Mouse (Mus musculus) ovary, postnatal 36 days (tissue): Measurements from ENCODE around the gene Dock8.
"Not testable (repeated sequence)": the region's sequence is repeated elsewhere in the genome, so short reads cannot be mapped to it uniquely, and the experiment has no call there.

Experiments
- DNase-seq: peaks from one replicate; pipeline ENCODE4 v3.0.0; 2022; ENCODE audit warnings: low spot score, mixed read lengths

Gene Dock8

DNA sequence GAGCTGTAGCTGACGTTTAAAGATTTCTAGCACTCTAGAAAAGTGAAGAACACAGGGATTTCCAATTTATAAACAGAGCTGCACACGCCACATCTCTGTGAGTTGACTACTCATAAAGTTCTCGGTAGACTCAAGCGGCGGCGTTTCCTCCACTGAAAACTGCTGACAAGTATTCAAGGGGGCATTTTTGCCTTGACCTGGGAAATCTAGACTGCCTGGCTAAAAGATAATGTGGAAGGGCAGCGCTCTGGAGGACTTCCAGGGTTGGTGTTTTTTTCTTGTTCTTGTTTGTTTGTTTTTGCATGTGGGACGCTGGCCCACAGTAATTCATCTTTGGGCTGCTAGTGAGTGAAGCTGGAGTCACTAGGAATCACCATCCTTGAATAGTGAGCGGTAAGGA lies 819 bp downstream of the Dock8 start:
- no peak for DNase-seq

DNA sequence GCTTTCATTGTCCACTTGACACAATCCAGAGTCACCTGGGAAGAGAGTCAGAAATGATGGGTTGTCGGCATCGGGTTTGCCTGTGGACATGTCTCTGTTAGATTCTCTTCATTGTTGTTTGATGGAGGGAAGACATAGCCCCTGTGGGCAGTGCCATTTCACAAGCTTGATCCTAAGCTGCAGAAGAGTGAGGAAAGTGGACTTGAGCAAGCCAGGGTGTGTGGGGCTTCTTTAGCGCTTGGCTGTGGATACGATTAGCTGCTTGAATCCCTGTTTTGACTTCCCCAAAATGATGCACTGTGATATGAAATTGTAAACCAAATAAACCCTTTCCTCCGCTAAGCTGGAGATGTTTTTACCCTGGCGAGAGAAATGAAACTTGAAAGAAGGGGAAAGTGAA lies 2.7 kb downstream of the Dock8 start:
- DNase-seq, result no peak

DNA sequence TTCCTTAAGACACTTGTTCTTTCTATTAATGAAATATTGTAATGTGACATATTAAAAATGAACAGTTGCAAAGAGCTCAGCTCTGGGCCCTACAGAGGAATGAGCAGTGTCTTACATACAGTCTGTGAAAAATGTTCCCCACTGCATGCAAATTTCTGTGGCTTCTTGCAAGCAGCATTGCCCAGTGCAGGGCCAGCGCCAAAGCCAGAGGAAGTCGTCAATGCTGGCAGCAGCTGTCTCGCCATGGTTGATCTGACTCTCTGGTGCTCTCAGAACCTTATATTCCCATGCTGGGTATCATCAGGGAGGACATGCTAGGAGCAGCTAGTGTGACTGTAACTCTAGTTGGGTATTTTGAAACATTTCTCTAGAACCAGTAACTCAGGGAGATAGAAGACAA lies 3.5 kb downstream of the Dock8 start:
- DNase-seq, result no peak

DNA sequence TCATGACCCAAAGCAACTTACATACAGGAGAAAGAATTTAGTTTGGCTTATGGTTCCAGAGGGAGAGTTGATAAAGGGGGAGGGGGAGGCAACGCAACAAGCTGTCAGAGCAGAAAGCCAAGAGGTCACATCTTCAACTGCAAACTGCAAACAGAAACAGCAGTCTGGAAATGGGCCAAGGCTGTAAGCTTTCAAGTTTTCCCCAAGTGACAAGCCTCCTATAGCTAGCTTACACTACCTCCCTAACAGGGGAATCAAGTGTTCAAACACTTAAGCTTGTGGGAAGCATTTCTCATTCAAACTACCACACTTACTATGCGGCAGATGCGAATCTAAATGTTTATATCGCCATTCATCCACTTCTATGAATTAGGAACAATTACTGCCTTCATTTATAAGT lies 4.5 kb downstream of the Dock8 start:
- no peak for DNase-seq

DNA sequence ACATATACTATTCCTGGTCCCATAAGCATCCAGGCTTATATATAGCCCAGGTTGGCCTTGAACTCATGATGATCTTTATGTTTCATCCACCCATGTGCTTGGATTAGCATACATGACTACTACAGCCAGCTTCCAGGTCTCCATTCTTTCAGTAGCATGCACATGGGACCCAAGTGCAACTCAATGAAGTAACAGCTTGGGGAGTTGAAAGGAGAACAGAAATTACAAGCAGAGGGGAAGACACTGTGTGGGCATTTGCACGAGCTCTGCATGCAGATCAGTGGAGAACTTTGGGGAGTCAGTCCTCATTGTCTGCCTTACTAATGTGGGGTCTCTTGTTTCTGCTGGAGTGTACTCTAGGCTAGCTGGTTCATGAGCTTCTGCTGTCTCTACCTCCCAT lies 7.4 kb downstream of the Dock8 start:
- DNase-seq, result no peak

DNA sequence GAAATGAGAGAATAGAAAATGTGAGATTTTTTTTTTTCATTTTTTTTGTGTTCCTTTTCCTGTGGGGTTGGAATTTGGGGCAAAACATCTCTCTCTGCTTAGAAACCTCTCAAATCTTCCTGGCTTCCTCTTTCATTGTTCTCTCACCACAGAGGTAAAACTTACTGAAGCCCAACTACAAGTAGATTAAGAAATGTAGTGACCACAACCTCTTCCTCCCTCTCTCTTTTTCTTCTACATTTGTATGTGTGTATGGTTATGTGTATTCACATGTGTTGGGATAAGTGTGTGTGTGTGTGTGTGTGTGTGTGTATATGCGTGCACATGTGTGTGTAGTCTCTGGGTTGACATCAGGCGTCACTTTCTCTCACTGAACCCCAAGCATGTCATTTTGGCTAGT lies 9.2 kb downstream of the Dock8 start:
- DNase-seq, result no peak

DNA sequence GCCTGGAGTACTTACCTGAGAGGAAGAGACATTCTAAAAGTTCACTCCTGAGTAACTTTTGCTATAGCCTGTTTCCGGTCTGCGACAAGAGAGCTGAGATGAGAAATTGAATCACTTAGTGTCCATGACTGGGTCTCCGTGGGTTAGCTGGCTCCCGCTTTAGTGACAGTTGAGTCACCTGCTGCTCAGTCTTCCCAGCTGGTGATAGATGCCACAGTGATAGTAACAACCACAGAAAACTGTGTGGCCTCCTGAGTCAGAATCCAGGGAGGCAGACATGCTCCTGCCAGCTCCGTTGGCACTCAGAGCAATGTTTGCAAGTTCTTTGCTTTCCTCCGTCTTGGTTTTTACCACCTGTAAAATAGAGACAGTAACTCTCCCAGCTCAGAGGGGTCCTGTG lies 23.4 kb downstream of the Dock8 start:
- no peak for DNase-seq

DNA sequence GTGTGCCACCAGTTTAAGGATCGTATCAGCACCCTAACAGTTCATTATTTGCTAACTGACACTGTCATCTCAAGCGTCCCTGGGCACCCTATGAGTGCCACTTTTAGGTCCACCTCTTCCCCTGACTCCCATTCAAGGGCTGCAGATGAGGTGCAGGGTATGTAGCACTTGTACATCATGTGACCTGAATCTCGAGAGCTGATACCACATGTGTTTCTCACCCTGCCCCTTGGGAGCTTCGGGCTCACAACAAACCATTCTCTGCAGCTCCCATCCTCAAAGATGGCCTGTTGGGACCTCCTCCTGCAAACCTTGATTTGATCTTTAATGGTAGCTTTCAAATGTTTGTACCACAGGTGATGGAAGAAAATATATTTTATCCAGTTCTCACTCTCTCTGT lies 32.4 kb downstream of the Dock8 start:
- no peak for DNase-seq

DNA sequence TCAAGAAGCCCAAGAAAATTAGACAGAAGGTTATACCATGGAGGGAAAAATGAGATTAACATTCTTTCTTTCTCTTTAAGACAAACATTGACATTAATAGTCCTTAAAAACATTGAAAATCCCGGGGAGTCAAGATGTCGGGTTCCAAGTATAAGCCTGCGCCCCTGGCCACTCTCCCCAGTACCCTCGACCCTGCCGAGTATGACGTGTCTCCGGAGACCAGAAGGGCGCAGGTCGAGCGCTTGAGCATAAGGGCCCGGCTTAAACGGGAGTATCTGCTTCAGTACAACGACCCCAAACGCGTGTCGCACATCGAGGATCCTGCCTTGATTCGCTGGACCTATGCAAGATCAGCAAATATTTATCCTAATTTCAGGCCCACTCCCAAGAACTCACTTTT lies 33.7 kb downstream of the Dock8 start:
- DNase-seq, result not testable (repeated sequence)

DNA sequence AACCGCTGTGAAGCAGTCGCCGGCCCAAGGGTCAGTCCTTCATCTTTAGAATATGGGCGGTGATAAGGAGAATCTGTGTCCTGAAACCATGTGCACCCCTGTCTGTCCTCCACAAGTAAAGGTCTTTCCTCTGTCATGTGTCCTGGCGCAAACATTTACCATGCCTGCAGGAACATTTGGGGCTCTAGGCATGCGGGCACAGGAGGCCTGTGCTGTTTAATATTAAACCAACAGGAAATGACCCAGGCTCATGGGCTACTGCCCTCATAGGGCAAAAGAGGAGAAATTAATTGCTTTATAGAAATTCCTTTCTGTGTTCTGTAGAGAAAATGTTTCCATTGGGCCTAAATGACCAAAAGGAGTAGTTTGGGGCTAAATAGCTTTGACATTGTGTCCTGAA lies 36.5 kb downstream of the Dock8 start:
- DNase-seq, result no peak

DNA sequence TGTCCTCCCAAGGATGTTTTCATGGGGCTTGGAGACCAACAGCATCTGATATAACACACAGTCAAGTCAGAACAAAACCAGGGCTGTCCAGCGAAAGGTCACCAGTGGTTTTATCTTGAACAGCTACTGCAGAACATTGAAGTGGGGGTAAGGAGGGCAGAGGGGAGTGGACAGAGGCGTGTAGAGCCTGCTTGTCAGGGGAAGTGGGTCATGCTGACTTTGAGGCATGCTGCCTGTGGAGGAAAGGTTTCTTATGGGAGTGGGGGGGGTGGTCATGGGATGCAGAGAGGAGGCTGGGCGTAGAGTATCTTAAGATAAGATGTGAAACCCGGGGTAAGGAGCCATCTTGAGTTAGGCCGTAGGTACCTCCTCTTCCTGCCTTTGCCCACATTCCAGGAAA lies 37.5 kb downstream of the Dock8 start:
- peak; percentile 28 for DNase-seq

DNA sequence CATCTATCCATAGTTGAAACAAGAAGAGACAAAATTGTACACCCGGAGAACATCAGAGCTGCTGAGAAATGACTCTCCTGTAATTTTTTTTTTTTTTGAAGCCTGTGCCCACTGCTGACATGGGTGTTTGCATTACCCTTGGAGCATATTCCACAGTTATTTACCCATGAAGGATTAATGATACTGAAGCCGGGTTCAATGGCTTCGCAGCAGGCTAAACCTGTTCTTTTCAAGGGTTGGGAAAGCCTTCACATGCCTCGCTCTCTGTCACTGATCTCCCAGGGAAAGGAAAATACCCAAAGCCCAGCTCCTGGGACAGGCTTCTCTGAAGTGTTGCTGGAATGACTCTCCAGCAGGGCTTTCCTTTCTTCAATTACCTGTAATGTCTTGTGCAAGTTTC lies 37.9 kb downstream of the Dock8 start:
- DNase-seq, result no peak

DNA sequence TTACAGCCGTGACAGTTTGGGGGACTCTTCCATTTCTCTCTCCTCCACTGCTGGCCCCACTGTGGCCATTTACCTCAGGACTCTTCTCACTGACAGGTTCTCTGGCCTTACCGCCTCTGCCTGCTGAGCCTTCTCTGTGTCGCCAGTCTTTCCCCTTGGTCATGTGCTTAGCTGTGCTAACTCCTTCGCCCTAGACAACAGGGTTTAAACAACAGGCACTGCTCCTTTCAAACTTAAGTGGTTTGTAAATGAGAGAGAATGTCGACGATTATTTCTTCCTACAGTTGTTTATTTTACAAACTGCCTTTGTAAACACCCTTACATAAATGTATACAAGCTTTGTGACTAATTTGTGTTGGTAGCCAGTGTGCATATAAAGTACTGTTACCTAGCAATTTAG lies 39.0 kb downstream of the Dock8 start:
- DNase-seq, result no peak

DNA sequence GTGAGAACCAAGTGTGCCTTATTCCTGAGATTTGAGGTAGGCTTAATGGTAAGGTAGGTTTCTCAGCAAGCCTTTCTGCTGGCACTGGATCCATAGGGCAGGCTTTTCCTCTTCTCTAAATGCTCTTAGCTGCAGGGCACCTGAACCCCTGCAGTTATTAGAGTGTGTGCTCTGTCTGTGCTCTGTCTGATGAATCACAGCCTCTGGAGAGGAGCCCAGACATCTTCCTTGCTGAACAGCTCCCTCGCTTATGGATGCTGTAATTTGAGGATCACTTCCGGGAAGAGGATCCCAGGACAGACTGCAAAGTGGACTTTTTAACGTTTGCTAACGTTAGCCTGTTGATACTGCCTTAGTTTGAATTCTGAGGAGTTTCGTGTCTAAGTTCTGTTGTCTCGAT lies 41.9 kb downstream of the Dock8 start:
- no peak for DNase-seq

DNA sequence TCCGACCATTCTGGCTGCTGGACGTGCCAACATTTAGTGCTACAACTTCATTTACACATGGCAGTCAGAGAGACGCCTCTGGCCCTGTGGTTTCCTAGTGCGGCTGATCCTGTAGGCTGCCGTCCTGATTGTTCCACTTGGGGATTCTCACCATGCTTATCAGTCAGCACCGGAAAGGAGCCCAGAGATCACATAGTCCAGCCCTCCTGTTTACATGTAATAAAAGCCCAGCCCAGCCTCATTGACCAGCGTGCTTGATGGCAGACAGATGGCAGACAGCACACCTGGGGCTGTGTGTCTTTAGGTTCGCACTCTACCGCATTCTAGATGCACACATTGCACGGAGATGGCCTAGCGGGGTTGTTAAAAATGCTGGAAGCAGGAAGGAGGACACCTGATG lies 43.6 kb downstream of the Dock8 start:
- no peak for DNase-seq

DNA sequence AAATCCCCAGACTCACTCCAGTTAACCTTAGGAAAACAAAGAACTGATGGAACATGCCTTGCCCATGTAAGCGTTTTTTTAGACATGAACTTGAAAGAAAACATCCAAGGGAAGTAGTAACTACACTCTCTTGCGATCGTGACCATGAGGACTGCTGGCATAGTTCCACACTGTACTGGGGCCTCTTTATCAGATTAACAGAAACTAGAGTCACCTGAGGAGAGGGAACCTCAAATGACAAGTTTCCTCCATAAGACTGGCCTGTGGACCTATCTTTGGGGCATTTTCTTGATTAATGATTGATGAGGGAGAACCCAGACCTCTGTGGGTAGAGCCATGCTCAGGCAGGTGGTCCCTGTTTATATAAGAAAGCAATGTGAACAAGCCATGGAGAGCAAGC lies 44.7 kb downstream of the Dock8 start:
- DNase-seq, result no peak

DNA sequence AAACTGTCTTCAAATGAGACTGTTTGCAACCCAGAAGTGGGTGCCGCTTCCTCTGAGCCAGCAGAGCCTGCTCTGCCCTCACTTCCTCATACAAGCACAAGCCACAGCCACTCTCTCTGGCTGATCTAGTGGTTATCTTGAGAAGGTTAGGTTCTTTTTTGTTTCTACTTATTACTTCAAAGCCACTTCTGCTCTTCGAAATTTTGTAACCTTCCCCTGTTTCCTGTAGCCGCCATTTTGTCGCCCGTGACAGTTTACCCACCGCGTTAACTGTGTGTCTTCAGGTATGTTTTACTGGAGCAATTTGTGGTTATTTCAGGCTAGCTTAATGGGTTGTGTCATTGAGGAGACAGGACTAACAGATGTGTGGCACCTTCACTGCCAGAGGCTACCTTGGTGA lies 53.0 kb downstream of the Dock8 start:
- no peak for DNase-seq

DNA sequence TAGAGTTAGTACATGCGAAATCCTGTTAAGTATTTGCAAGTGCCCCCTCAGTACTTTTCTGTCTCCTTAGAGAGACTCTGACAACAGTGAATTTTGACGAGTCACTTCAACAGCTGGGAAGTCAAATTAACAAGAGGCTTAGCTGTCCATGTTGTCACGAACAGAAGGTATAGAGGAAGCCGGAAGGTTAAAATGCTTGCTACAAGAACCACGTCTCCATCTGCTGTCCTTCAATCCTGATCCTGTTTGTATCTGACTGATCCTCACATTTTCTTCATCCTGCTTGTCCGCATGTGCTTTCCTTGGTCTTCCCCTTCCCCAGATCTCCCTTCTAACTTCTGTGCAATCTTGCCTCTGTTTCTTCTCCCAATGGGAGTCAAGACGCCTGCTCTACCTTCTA lies 53.8 kb downstream of the Dock8 start:
- DNase-seq, result no peak

DNA sequence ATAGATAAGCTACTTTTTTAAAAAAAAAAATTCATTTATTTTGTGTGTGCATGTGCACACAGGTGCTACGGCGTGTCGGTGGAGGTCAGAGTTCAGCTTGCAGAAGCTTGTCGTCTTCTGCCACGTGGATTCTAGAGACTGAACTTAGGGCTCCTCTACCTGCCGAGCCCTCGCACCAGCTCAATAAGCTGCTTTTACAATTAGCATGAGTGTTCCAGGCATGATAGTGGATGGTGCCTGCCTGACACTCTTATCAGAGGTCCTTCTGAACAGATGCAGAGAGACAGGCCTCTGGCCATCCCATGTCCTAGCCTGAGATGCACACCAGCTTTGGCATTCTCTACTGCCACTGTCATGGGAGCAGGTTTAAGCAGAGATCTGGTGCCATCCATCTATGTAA lies 55.7 kb downstream of the Dock8 start:
- no peak for DNase-seq

DNA sequence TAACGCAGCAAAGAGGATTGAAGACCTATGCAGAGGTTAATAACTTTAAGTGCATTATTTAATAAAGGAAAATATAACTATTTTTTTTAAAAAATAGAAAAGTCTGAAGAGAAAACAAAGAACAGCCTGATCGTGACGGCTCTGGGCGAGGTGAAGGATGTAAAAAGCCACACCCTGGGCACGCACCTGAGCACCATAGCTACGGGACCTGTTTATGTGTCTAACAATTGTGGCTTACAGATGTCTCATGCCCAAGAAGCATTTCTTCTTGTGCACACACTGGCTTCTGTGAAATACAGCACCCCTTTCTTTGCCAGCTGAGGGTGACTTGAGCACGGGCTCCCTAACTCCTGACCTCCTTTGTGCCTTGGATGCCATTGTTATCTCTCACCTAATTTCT lies 56.2 kb downstream of the Dock8 start:
- DNase-seq, result no peak

DNA sequence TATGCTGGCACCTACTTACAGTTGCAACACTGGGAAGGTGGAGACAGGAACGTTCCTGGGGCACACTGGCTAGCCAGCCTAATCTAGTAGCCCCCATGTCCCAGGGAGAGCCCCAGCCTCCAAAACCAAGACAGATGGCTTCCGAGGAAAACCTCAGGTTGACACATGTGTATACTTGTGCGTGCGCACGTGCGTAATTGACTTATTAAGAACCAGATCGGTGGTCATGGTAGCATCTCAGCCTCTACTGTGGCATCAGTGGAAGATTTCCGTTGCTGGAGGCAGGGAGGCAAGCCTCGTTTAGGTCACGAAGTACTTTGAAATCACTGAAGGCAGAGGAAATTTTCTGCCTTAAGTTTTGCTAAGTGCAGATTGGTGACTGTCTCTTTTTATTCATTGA lies 56.9 kb downstream of the Dock8 start:
- DNase-seq, result no peak

DNA sequence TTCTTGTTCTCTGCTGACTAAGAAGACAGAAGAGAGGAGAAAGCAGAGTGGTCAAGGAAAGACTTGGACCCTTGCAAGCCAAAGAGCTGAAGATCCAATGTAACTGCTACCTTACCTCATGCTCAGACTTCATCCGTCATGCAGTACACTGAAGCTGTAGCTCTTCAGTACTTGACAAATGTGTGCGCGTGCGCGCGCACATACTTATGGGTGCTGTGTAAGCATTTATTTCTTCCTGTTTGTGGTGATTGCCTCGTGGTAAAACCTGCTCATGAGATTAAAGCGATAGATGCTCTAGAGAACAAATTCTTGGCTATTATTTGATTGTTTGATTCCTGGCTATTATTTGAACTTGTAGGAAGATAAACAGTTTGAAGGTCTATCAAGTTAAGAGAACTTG lies 58.5 kb downstream of the Dock8 start:
- no peak for DNase-seq

DNA sequence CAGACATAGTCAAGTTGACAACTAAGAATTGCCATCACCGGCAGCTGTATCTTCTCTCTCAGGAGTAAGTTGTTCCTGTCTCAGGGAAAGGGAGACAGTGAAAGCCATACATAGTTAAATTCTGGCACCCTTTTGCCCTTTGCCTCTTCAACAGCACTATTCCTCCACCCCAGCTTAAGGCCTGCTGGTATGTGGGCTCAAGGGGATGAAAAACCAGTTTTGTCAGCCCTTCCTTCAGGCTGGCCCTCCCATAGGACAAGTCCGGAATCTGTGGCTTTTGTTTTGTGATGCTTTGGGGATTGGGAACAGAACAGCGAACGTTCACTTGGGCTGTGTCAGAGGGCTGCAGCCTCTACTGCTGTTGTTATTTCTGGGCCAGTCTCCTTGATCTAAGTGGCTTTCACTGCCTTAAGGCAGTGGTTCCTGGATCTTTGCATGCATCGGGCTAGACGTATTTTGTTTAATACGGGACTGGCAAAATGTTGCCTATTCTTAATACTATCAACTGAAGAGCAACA lies 60.6 kb downstream of the Dock8 start:
- DNase-seq, result no peak

DNA sequence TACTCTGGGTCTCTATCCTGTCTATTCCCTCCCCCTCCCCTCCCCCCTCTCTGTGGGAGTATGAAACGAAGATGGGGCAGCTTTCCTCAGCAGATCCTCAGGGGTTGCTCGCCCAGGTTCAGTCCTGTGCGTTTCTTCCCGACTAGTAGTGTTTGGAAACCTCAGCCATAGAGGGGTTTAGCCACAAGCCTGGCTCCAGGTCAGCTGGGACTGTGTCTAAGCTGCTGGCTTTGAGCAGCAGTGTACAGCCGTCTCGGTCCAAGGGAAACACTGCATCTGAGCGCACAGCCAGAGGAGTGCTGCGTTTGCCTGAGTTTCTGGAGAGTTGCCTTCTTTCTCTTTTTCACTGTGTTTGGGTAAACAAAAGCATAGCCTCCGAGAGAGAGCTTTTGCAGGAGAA lies 61.0 kb downstream of the Dock8 start:
- DNase-seq, result peak; percentile 21

DNA sequence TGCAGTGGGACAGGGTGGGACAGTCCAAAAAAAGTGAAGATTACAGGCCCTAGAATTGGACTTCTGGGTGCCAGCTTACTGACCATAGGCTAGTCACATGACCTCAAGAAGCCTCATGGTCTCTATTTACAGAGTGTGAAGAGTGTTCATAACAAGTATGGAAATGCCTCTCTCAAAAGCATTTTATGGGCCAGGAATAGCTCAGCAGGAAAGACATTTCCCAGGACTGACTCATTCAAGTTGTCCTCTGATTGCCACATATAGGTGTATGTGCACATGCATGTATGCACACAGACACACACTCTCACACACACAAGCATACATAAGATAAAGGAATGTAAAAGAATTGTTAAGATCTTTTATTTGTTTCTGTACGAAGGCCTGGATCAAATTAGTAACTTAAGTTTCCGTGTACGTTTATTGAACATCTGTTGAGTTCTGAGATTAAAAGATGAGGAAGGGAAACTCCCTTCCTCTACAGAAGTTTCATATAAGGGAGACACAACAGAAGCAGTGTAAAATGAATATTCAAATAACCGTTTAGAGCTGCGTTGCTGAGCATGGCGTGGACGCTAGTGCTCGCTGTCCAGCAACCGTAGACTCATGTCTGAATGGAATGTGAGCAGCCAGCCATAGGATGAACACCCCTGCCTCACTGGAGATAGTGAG lies 63.0 kb downstream of the Dock8 start:
- DNase-seq, result no peak
